Mouse (Mus musculus) heart, adult 8-10 months (tissue): ENCODE data around the gene Arhgef17. TPM values are rescaled to one million over a fixed set of nuclear protein-coding genes. Genes with fewer than 3 reads are reported as not detected.

Source experiments
- DNase-seq: peaks from one replicate; pipeline ENCODE4 v3.0.0; 2022; ENCODE audit warnings: low spot score
- total RNA-seq, 4 experiments: library from RNA; stranded (reverse); gene quantifications; 2 replicates each; pipeline ENCODE4 v1.2.4; 2022

Arhgef17 gene
- total RNA-seq, 4 experiments from 2014 or later, result 25.0 to 36.6 (median 28.1) TPM

- DNase-seq, result no peak
Measured at GRCm38 (mm10) chr7:100917751-100918150, 14.2 kb downstream of the Arhgef17 start.

GRCm38 (mm10) chr7:100916526-100916925, 15.4 kb downstream of the Arhgef17 start:
- no peak for DNase-seq

- no peak for DNase-seq
Measured at GRCm38 (mm10) chr7:100915204-100915603, 16.7 kb downstream of the Arhgef17 start.

- DNase-seq, result no peak
Measured at GRCm38 (mm10) chr7:100911791-100912190, 20.1 kb downstream of the Arhgef17 start.

- peak; percentile 45 for DNase-seq
Measured at GRCm38 (mm10) chr7:100911246-100911770, 20.6 kb downstream of the Arhgef17 start.

GRCm38 (mm10) chr7:100908567-100908966, 23.3 kb downstream of the Arhgef17 start:
- no peak for DNase-seq

- DNase-seq, result peak; percentile 58
Measured at GRCm38 (mm10) chr7:100908061-100908460, 23.8 kb downstream of the Arhgef17 start.

GRCm38 (mm10) chr7:100907231-100907630, 24.7 kb downstream of the Arhgef17 start:
- peak; percentile 89 for DNase-seq

GRCm38 (mm10) chr7:100906029-100906789, 25.7 kb downstream of the Arhgef17 start:
- DNase-seq, result no peak

- DNase-seq, result no peak
Measured at GRCm38 (mm10) chr7:100905037-100905436, 26.9 kb downstream of the Arhgef17 start.

GRCm38 (mm10) chr7:100904612-100905011, 27.3 kb downstream of the Arhgef17 start:
- DNase-seq, result no peak

- DNase-seq, result no peak
Measured at GRCm38 (mm10) chr7:100902451-100903137, 29.3 kb downstream of the Arhgef17 start.

GRCm38 (mm10) chr7:100897828-100898227, 34.1 kb downstream of the Arhgef17 start:
- DNase-seq, result no peak

GRCm38 (mm10) chr7:100894833-100895226, 37.1 kb downstream of the Arhgef17 start:
- no peak for DNase-seq

- DNase-seq, result no peak
Measured at GRCm38 (mm10) chr7:100894057-100894832, 37.7 kb downstream of the Arhgef17 start.

- no peak for DNase-seq
Measured at GRCm38 (mm10) chr7:100893249-100894056, 38.5 kb downstream of the Arhgef17 start.

- peak; percentile 59 for DNase-seq
Measured at GRCm38 (mm10) chr7:100886535-100886934, 45.4 kb downstream of the Arhgef17 start.

GRCm38 (mm10) chr7:100884460-100884859, 47.4 kb downstream of the Arhgef17 start:
- no peak for DNase-seq

GRCm38 (mm10) chr7:100881950-100882349, 50.0 kb downstream of the Arhgef17 start:
- DNase-seq, result no peak

- no peak for DNase-seq
Measured at GRCm38 (mm10) chr7:100881531-100881930, 50.4 kb downstream of the Arhgef17 start.

GRCm38 (mm10) chr7:100879595-100879994, 52.3 kb downstream of the Arhgef17 start:
- peak; percentile 48 for DNase-seq
